In the genomic region with DNA sequence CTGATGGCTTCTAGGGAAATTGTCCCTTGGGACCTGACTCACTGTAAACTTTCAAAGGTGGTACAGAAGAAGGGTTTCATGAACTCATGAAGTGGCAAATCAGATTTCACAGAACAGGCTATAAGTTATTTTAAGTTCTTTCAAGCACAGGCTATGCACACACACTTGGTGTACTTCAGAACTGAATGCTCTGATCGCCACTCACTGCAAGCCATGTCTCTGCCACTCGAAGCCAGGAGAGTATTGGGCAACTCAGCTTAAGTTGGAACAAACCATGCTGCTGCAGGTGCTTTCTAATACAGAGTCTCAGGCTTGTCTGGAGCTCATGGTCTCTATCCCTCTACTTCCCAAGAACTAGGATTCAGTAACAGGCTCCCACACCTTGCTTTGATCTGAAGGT, we compare ENCODE assay signal across 21 mouse cellular contexts. TPM values are rescaled to one million over a fixed set of nuclear protein-coding genes. Genes with fewer than 3 reads are reported as not detected.
"Had no signal": no experiment of that assay in that cellular context is flagged by ENCODE, and none has a peak within 500 bp of the region (broad histone marks: within the 10 kb centered on the region; RNA-seq: fewer than 3 reads in every experiment).

No protein-coding gene starts in this region.

- H3K27me3 ChIP-seq: limb, embryonic 12.5 days; midbrain, embryonic 12.5 days; neural tube, embryonic 15.5 days had no signal

- H3K27ac ChIP-seq: limb, embryonic 12.5 days; liver, embryonic 14.5 days; midbrain, embryonic 12.5 days; neural tube, embryonic 15.5 days had no signal

- DNase-seq: kidney, adult 8-10 months; kidney, postnatal 25 days; liver; right cerebral cortex, adult 18-20 months; right cerebral cortex, postnatal 25 days; thymus, postnatal 25 days had no signal

- H3K4me3 ChIP-seq: limb, embryonic 12.5 days; midbrain, embryonic 12.5 days; myocyte; neural tube, embryonic 15.5 days had no signal

- H3K9me3 ChIP-seq: limb, embryonic 12.5 days; midbrain, embryonic 12.5 days; neural tube, embryonic 15.5 days had no signal

- H3K36me3 ChIP-seq: limb, embryonic 12.5 days; midbrain, embryonic 12.5 days; neural tube, embryonic 15.5 days had no signal

- ATAC-seq: inflammation-experienced regulatory T-cells, adult 6 months; intestine, postnatal 0 days had no signal

- H3K4me1 ChIP-seq: limb, embryonic 12.5 days; midbrain, embryonic 12.5 days; neural tube, embryonic 15.5 days had no signal

- H3K4me2 ChIP-seq: limb, embryonic 12.5 days; midbrain, embryonic 12.5 days; neural tube, embryonic 15.5 days had no signal

- H3K9ac ChIP-seq: limb, embryonic 12.5 days; liver, embryonic 14.5 days; midbrain, embryonic 12.5 days; neural tube, embryonic 15.5 days had no signal

RNA-seq across cellular contexts. Expression of a gene that starts 12.3 kb away (rescaled TPM):
- total RNA-seq: layer of hippocampus, adult 18-20 months; layer of hippocampus, postnatal 10 days; left cerebral cortex, postnatal 36 days; megakaryocyte-erythroid progenitor cell, adult 5-6 weeks had no signal
- polyA plus RNA-seq: inflammation-experienced regulatory T-cells, adult 6 months; intestine, postnatal 0 days; limb, embryonic 12.5 days; midbrain, embryonic 12.5 days; myocyte; neural tube, embryonic 11.5 days; neural tube, embryonic 15.5 days; small intestine, adult 2 months; stomach, embryonic 16.5 days had no signal

RNA-seq across cellular contexts. Expression of a gene that starts 25.0 kb away (rescaled TPM):
- total RNA-seq: layer of hippocampus, adult 18-20 months; layer of hippocampus, postnatal 10 days; left cerebral cortex, postnatal 36 days; megakaryocyte-erythroid progenitor cell, adult 5-6 weeks had no signal
- polyA plus RNA-seq: inflammation-experienced regulatory T-cells, adult 6 months; intestine, postnatal 0 days; kidney, embryonic 16.5 days; limb, embryonic 12.5 days; liver, embryonic 14.5 days; midbrain, embryonic 12.5 days; myocyte; neural tube, embryonic 11.5 days; neural tube, embryonic 15.5 days; small intestine, adult 2 months; stomach, embryonic 16.5 days had no signal

RNA-seq across cellular contexts. Expression of a gene that starts 57.7 kb away (rescaled TPM):
- total RNA-seq: layer of hippocampus, adult 18-20 months; layer of hippocampus, postnatal 10 days; left cerebral cortex, postnatal 36 days; megakaryocyte-erythroid progenitor cell, adult 5-6 weeks had no signal
- polyA plus RNA-seq: inflammation-experienced regulatory T-cells, adult 6 months; limb, embryonic 12.5 days; liver, embryonic 14.5 days; midbrain, embryonic 12.5 days; myocyte; neural tube, embryonic 11.5 days; neural tube, embryonic 15.5 days; small intestine, adult 2 months had no signal
